Mouse (Mus musculus): ENCODE results near the gene Lamtor4. TPM values are rescaled to one million over a fixed set of nuclear protein-coding genes. Genes with fewer than 3 reads are reported as not detected.

The Lamtor4 gene
- polyA plus RNA-seq, 1 experiment = not detected

DNA sequence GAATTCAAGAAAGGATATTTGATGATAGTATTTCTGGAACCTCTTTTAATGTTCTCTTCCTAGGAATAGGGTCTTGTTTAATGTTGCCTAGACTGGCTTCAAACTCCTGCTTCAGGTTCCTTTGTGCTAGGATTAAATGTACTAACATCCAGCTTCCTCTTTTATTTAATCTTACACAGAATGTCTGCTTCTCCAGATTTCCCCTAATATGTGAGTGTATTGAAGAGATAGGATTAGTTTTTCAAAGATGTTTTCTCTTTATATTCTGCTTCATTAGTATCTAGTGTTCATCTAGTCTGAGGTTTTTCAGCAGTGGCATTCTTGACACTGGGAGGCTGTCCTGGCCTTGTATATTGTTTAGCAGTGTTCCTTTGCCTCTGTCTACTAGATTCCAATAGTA is 38.9 kb downstream of the Lamtor4 start:
- no peak for TF ChIP-seq CTCF (IDR thresholded peaks at IDR 0.05; ENCODE audit: insufficient read depth, low read depth, low read length)
- Histone ChIP-seq H3K4me1 (ENCODE audit: control insufficient read depth, insufficient read depth, low read length) (no peaks in the 10 kb centered on the region), H3K4me3 (ENCODE audit: insufficient read depth, low read depth, low read length) (no peak overlapping the region), H3K27ac (ENCODE audit: insufficient read depth, low read depth, low read length) (no peak overlapping the region)

DNA sequence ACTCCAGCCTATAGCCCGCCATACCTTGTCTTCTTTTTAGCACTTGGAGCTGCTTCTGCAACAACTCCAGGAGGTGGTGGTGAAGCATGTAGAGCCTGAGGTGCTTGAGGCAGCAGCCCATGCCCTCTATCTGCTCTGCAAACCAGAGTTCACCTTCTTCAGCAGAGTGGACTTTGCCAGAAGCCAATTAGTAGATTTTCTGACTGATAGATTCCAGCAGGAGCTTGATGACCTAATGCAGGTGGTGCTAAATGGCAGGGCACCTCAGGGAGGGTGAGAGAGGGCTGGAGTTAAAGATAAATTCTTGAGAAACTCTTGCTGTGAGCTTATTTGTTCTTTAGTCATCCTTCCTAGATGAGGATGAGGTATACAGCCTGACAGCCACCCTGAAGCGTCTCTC is 44.3 kb downstream of the Lamtor4 start:
- no peak for TF ChIP-seq POLR2A (IDR thresholded peaks at IDR 0.05; ENCODE audit: insufficient read depth, low read depth, low read length)
- no peak for TF ChIP-seq CTCF (IDR thresholded peaks at IDR 0.05; ENCODE audit: insufficient read depth, low read depth, low read length)
- 95% methylated on average over 2 of the region's 2 CpGs for WGBS

More for the DNA sequence above, 44.3 kb downstream of the Lamtor4 start:
- H3K4me1 ChIP-seq (ENCODE audit: control insufficient read depth, insufficient read depth, low read length) = no peaks in the 10 kb centered on the region
- no peak overlapping the region for H3K4me3 ChIP-seq (ENCODE audit: insufficient read depth, low read depth, low read length)
- H3K27ac ChIP-seq (ENCODE audit: insufficient read depth, low read depth, low read length) = no peak overlapping the region

Other genes with a start within 250 kb of the Lamtor4 start
- not detected in 2 replicates for gene Smok3a, start 234.2 kb upstream of the Lamtor4 start, polyA plus RNA-seq (2012; ENCODE audit: insufficient read depth, insufficient read length, low replicate concordance, missing spikeins)
- gene Smok3b, start 234.1 kb upstream of the Lamtor4 start, polyA plus RNA-seq (2012; ENCODE audit: insufficient read depth, insufficient read length, low replicate concordance, missing spikeins) = not detected in 2 replicates
- not detected in 2 replicates for gene Smok3c, start 202.3 kb upstream of the Lamtor4 start, polyA plus RNA-seq (2012; ENCODE audit: insufficient read depth, insufficient read length, low replicate concordance, missing spikeins)
- gene Zkscan1, start 170.4 kb upstream of the Lamtor4 start, polyA plus RNA-seq (2012; ENCODE audit: insufficient read depth, insufficient read length, low replicate concordance, missing spikeins) = not detected in 2 replicates
- not detected in 2 replicates for gene Zscan21, start 138.6 kb upstream of the Lamtor4 start, polyA plus RNA-seq (2012; ENCODE audit: insufficient read depth, insufficient read length, low replicate concordance, missing spikeins)
- not detected in 2 replicates for gene Zfp113, start 99.7 kb upstream of the Lamtor4 start, polyA plus RNA-seq (2012; ENCODE audit: insufficient read depth, insufficient read length, low replicate concordance, missing spikeins)
- not detected in 2 replicates for gene Cops6, start 94.4 kb upstream of the Lamtor4 start, polyA plus RNA-seq (2012; ENCODE audit: insufficient read depth, insufficient read length, low replicate concordance, missing spikeins)
- not detected in 2 replicates for gene Ap4m1, start 83.5 kb upstream of the Lamtor4 start, polyA plus RNA-seq (2012; ENCODE audit: insufficient read depth, insufficient read length, low replicate concordance, missing spikeins)
- gene Mcm7, start 83.1 kb upstream of the Lamtor4 start, polyA plus RNA-seq (2012; ENCODE audit: insufficient read depth, insufficient read length, low replicate concordance, missing spikeins) = not detected in 2 replicates
- not detected in 2 replicates for gene Taf6, start 68.0 kb upstream of the Lamtor4 start, polyA plus RNA-seq (2012; ENCODE audit: insufficient read depth, insufficient read length, low replicate concordance, missing spikeins)
- gene Cnpy4, start 68.0 kb upstream of the Lamtor4 start, polyA plus RNA-seq (2012; ENCODE audit: insufficient read depth, insufficient read length, low replicate concordance, missing spikeins) = 309 TPM in 1 of 2 replicates, not detected in the other
- gene Mblac1, start 61.2 kb upstream of the Lamtor4 start, polyA plus RNA-seq (2012; ENCODE audit: insufficient read depth, insufficient read length, low replicate concordance, missing spikeins) = not detected in 2 replicates
- not detected in 2 replicates for gene Nxpe5, start 29.6 kb upstream of the Lamtor4 start, polyA plus RNA-seq (2012; ENCODE audit: insufficient read depth, insufficient read length, low replicate concordance, missing spikeins)
- 185 TPM in 1 of 2 replicates, not detected in the other for gene BC037034, start 8.6 kb downstream of the Lamtor4 start, polyA plus RNA-seq (2012; ENCODE audit: insufficient read depth, insufficient read length, low replicate concordance, missing spikeins)
- not detected in 2 replicates for gene Gal3st4, start 17.4 kb downstream of the Lamtor4 start, polyA plus RNA-seq (2012; ENCODE audit: insufficient read depth, insufficient read length, low replicate concordance, missing spikeins)
- not detected in 2 replicates for gene Gm43720, start 24.5 kb downstream of the Lamtor4 start, polyA plus RNA-seq (2012; ENCODE audit: insufficient read depth, insufficient read length, low replicate concordance, missing spikeins)
- not detected in 2 replicates for gene Gpc2, start 24.5 kb downstream of the Lamtor4 start, polyA plus RNA-seq (2012; ENCODE audit: insufficient read depth, insufficient read length, low replicate concordance, missing spikeins)
- not detected in 2 replicates for gene Stag3, start 24.8 kb downstream of the Lamtor4 start, polyA plus RNA-seq (2012; ENCODE audit: insufficient read depth, insufficient read length, low replicate concordance, missing spikeins)
- not detected in 2 replicates for gene Pvrig, start 86.5 kb downstream of the Lamtor4 start, polyA plus RNA-seq (2012; ENCODE audit: insufficient read depth, insufficient read length, low replicate concordance, missing spikeins)
- not detected in 2 replicates for gene Zfp157, start 186.0 kb downstream of the Lamtor4 start, polyA plus RNA-seq (2012; ENCODE audit: insufficient read depth, insufficient read length, low replicate concordance, missing spikeins)

Measured in olfactory bulb, adult 2 months (tissue).